Mouse (Mus musculus): ENCODE data around the gene Ifnar2. TPM values are rescaled to one million over a fixed set of nuclear protein-coding genes. Genes with fewer than 3 reads are reported as not detected.

The Ifnar2 gene
- polyA plus RNA-seq, 1 experiment from 2014 or later = 107 TPM

DNA sequence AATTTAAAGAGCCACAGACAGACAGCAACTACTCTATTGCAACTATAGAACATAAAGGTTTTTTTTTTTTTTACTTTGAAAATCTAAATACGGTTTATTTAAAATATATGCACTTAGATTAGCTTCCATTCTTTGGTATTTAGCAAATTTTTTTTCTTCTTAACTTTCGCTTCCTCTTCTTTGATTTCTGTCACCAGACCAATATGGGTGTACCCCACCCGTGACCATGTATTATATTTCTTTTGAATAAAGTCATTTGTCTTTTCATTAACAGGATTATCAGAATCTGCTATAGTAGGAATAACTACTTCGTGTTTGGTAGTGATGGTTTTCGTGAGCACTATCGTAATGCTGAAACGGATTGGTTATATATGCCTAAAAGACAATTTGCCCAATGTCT, 26.4 kb downstream of the Ifnar2 start:
- no peak for DNase-seq
- H3K4me1 ChIP-seq (ENCODE audit: insufficient read depth) = peaks cover 23% of the 10 kb centered on the region
- no peak overlapping the region for H3K4me2 ChIP-seq (ENCODE audit: low read depth, low read length)
- no peaks in the 10 kb centered on the region for H3K27me3 ChIP-seq (ENCODE audit: insufficient read depth, low read length)
- ATAC-seq = no peak
- TF ChIP-seq EP300 (IDR thresholded peaks at IDR 0.05; ENCODE audit: low read depth) (no peak), CTCF (IDR thresholded peaks at IDR 0.05; ENCODE audit: low read depth) (no peak)
- peaks cover 61% of the 10 kb centered on the region for H3K36me3 ChIP-seq (replicated peaks; ENCODE audit: insufficient read depth, low read length)
- H3K27ac ChIP-seq (ENCODE audit: low read depth) = peak overlapping the region; percentile 68
- H3K9me3 ChIP-seq (ENCODE audit: low read length) = no peaks in the 10 kb centered on the region
- H3K4me3 ChIP-seq (ENCODE audit: low read depth, low read length) = no peak overlapping the region
- 88% methylated on average over 7 of the region's 7 CpGs for WGBS (ENCODE audit: insufficient replicate concordance)
- H3K9ac ChIP-seq (replicated peaks) = no peak overlapping the region

GRCm38 (mm10) chr16:91401569-91402165, 29.1 kb downstream of the Ifnar2 start:
- ATAC-seq (no peak), DNase-seq (no peak)
- Histone ChIP-seq H3K27me3 (ENCODE audit: insufficient read depth, low read length) (no peaks in the 10 kb centered on the region), H3K4me1 (ENCODE audit: insufficient read depth) (peaks cover 15% of the 10 kb centered on the region), H3K9ac (replicated peaks) (no peak overlapping the region), H3K4me3 (ENCODE audit: low read depth, low read length) (no peak overlapping the region), H3K4me2 (ENCODE audit: low read depth, low read length) (no peak overlapping the region), H3K36me3 (replicated peaks; ENCODE audit: insufficient read depth, low read length) (peaks cover 44% of the 10 kb centered on the region), H3K9me3 (ENCODE audit: low read length) (no peaks in the 10 kb centered on the region), H3K27ac (ENCODE audit: low read depth) (no peak overlapping the region)
- 83% methylated on average over 6 of the region's 6 CpGs for WGBS (ENCODE audit: insufficient replicate concordance)
- TF ChIP-seq EP300 (IDR thresholded peaks at IDR 0.05; ENCODE audit: low read depth) (no peak), CTCF (IDR thresholded peaks at IDR 0.05; ENCODE audit: low read depth) (no peak)

DNA sequence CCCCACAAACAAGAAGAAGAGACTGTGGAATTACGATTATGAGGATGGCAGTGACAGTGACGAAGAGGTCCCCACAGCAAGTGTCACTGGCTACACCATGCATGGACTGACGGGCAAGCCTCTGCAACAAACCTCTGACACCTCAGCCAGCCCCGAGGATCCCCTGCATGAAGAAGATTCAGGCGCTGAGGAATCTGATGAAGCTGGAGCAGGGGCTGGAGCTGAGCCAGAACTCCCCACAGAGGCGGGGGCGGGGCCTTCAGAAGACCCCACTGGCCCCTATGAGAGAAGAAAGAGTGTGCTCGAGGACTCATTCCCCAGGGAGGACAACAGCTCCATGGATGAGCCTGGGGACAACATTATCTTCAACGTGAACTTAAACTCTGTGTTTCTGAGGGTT, 31.2 kb downstream of the Ifnar2 start:
- WGBS (ENCODE audit: insufficient replicate concordance) = 83% methylated on average over 9 of the region's 9 CpGs
- ATAC-seq (no peak), DNase-seq (no peak)
- Histone ChIP-seq H3K27me3 (ENCODE audit: insufficient read depth, low read length) (no peaks in the 10 kb centered on the region), H3K9ac (replicated peaks) (no peak overlapping the region), H3K4me2 (ENCODE audit: low read depth, low read length) (no peak overlapping the region), H3K27ac (ENCODE audit: low read depth) (no peak overlapping the region), H3K4me3 (ENCODE audit: low read depth, low read length) (no peak overlapping the region), H3K4me1 (ENCODE audit: insufficient read depth) (peaks cover 14% of the 10 kb centered on the region), H3K36me3 (replicated peaks; ENCODE audit: insufficient read depth, low read length) (peaks cover 41% of the 10 kb centered on the region), H3K9me3 (ENCODE audit: low read length) (no peaks in the 10 kb centered on the region)
- TF ChIP-seq EP300 (IDR thresholded peaks at IDR 0.05; ENCODE audit: low read depth) = no peak
- no peak for TF ChIP-seq CTCF (IDR thresholded peaks at IDR 0.05; ENCODE audit: low read depth)

DNA sequence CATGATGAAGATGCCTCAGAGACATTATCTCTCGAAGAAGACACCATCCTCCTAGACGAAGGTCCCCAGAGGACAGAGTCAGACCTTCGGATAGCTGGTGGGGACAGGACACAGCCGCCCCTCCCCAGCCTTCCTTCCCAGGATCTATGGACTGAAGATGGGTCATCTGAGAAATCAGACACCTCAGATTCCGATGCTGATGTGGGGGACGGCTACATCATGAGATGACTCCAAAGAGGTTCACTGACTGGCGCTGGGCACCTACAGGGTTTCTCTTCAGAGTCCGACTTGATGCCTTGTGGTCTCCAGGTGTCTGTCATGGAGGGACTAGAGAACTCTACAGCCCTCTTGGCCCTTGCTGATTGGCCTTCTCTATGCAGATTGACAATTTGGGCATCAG, 31.6 kb downstream of the Ifnar2 start:
- peaks cover 18% of the 10 kb centered on the region for H3K4me1 ChIP-seq (ENCODE audit: insufficient read depth)
- DNase-seq = no peak
- TF ChIP-seq EP300 (IDR thresholded peaks at IDR 0.05; ENCODE audit: low read depth) (no peak), CTCF (IDR thresholded peaks at IDR 0.05; ENCODE audit: low read depth) (no peak)
- 89% methylated on average over 8 of the region's 8 CpGs for WGBS (ENCODE audit: insufficient replicate concordance)
- H3K36me3 ChIP-seq (replicated peaks; ENCODE audit: insufficient read depth, low read length) = peaks cover 39% of the 10 kb centered on the region
- H3K4me3 ChIP-seq (ENCODE audit: low read depth, low read length) = no peak overlapping the region
- H3K9me3 ChIP-seq (ENCODE audit: low read length) = no peaks in the 10 kb centered on the region
- ATAC-seq = no peak
- no peak overlapping the region for H3K9ac ChIP-seq (replicated peaks)
- no peaks in the 10 kb centered on the region for H3K27me3 ChIP-seq (ENCODE audit: insufficient read depth, low read length)
- H3K4me2 ChIP-seq (ENCODE audit: low read depth, low read length) = no peak overlapping the region
- no peak overlapping the region for H3K27ac ChIP-seq (ENCODE audit: low read depth)

DNA sequence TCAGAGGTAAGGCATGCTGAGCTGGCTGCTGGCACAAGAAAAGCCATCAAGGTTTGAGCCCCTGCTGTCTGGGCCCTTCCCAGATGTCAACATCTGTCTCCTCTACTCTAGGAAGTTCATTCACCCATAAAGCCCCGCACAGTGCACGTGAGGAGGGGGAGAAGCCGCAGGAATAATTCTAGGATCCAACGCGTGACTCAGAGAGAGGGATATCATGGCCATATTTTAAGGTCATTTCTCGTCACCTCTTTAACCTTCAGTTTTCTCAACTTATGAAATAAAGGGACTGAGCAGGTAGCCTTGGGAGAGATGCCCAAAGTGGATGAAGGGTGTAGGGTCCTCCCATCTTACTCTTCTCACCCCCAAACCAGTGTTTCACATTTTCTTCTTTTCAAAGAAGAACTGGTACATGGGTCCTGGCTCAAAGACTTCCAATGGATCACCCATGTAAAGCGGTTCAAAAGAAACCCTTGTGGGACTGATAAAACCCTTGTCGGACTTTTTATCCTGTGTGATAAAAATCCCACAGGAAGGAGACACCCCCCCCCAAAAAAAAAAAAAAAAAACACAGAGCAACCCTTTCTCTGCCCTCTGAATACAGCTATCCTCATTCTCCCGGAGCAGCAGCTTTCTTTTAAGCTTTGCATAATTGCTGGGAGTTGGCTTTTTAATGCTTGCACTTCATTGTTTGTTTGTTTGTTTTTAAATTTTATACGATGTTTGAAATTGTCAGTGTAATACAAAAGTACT, 32.4 kb downstream of the Ifnar2 start:
- Histone ChIP-seq H3K36me3 (replicated peaks; ENCODE audit: insufficient read depth, low read length) (peaks cover 40% of the 10 kb centered on the region), H3K27me3 (ENCODE audit: insufficient read depth, low read length) (no peaks in the 10 kb centered on the region), H3K9me3 (ENCODE audit: low read length) (no peaks in the 10 kb centered on the region), H3K4me3 (ENCODE audit: low read depth, low read length) (no peak overlapping the region), H3K27ac (ENCODE audit: low read depth) (no peak overlapping the region), H3K4me2 (ENCODE audit: low read depth, low read length) (peak overlapping the region; percentile 86), H3K9ac (replicated peaks) (peak overlapping the region; percentile 89; the same call in 1 of the 2 replicates), H3K4me1 (ENCODE audit: insufficient read depth) (peaks cover 26% of the 10 kb centered on the region)
- ATAC-seq = no peak
- 67% methylated on average over 10 of the region's 10 CpGs for WGBS (ENCODE audit: insufficient replicate concordance)
- no peak for DNase-seq
- TF ChIP-seq CTCF (IDR thresholded peaks at IDR 0.05; ENCODE audit: low read depth) (no peak), EP300 (IDR thresholded peaks at IDR 0.05; ENCODE audit: low read depth) (no peak)

- Histone ChIP-seq H3K27ac (ENCODE audit: low read depth) (peak within 1 kb of the TSS; percentile 96), H3K27me3 (ENCODE audit: insufficient read depth, low read length) (no peaks in the 10 kb centered on the region), H3K9me3 (ENCODE audit: low read length) (no peaks in the 10 kb centered on the region), H3K36me3 (replicated peaks; ENCODE audit: insufficient read depth, low read length) (peaks cover 40% of the 10 kb centered on the region), H3K4me3 (ENCODE audit: low read depth, low read length) (peak within 1 kb of the TSS; percentile 86), H3K4me1 (ENCODE audit: insufficient read depth) (peaks cover 35% of the 10 kb centered on the region), H3K9ac (replicated peaks) (peak within 1 kb of the TSS; percentile 89), H3K4me2 (ENCODE audit: low read depth, low read length) (peak within 1 kb of the TSS; percentile 86)
- TF ChIP-seq CTCF (IDR thresholded peaks at IDR 0.05; ENCODE audit: low read depth) (no peak), EP300 (IDR thresholded peaks at IDR 0.05; ENCODE audit: low read depth) (peak; percentile 52; the same call in 1 of the 2 replicates)
- ATAC-seq (peak; percentile 89), DNase-seq (peak; percentile 87)
- 2% methylated on average over 48 of the region's 51 CpGs for WGBS (ENCODE audit: insufficient replicate concordance)
These were observed 33.3 kb downstream of the Ifnar2 start, which contains the start of gene Il10rb for GRCm38 (mm10) chr16:91405640-91406584. Gene Il10rb, plus strand, starts transcription at chr16:91406164.
